Mouse (Mus musculus) cortical plate, adult 2 months (tissue): ENCODE results near the gene 1700067P10Rik. TPM values are rescaled to one million over a fixed set of nuclear protein-coding genes. Genes with fewer than 3 reads are reported as not detected.

Experiments used
- H3K27ac ChIP-seq: fragments of 200-500 bp; 2 replicates; pipeline ENCODE4 v1.5.1; 2012; ENCODE audit warnings: low read length, control low read depth, inconsistent platforms; ENCODE audit not compliant: insufficient read depth
- H3K4me1 ChIP-seq: fragments of 200-500 bp; 2 replicates; pipeline ENCODE4 v1.6.1; 2011; ENCODE audit warnings: low read length; ENCODE audit not compliant: control insufficient read depth, insufficient read depth
- H3K4me3 ChIP-seq: fragments of 200-500 bp; 2 replicates; pipeline ENCODE4 v1.5.1; 2011; ENCODE audit warnings: mild to moderate bottlenecking, low read length, control low read depth; ENCODE audit not compliant: insufficient read depth
- CTCF ChIP-seq: fragments of 200-500 bp; IDR thresholded peaks from 2 replicates; pipeline ENCODE4 v1.5.1; 2011; ENCODE audit warnings: mild to moderate bottlenecking, control low read depth, low read length; ENCODE audit not compliant: insufficient read depth; ENCODE audit errors: extremely low read depth
- POLR2A ChIP-seq: fragments of 200-500 bp; IDR thresholded peaks from 2 replicates; pipeline ENCODE4 v1.6.1; 2011; ENCODE audit warnings: mild to moderate bottlenecking, low read length, control low read depth; ENCODE audit not compliant: insufficient read depth; ENCODE audit errors: extremely low read depth
- polyA plus RNA-seq: library from polyadenylated mRNA; depleted of rRNA; stranded (reverse); fragments of >200 nt; gene quantifications from 2 replicates; pipeline ENCODE4 v1.2.3, GENCODE M21; 2012; rRNA removed

Gene 1700067P10Rik
- 0.19 and 0.28 TPM in 2 replicates for polyA plus RNA-seq

GRCm38 (mm10) chr17:48089019-48089418 is at the start of gene 1700067P10Rik:
Gene 1700067P10Rik, plus strand, starts transcription at chr17:48089319.
- Histone ChIP-seq H3K4me1 (no peaks in the 10 kb centered on the region), H3K27ac (no peak within 1 kb of the TSS), H3K4me3 (no peak within 1 kb of the TSS)
- no peak for TF ChIP-seq CTCF
- TF ChIP-seq POLR2A = no peak

GRCm38 (mm10) chr17:48041351-48042287 is 47.5 kb upstream of the 1700067P10Rik start:
- Histone ChIP-seq H3K4me1 (no peaks in the 10 kb centered on the region), H3K27ac (no peak overlapping the region), H3K4me3 (no peak overlapping the region)
- TF ChIP-seq CTCF (no peak), POLR2A (no peak)

- TF ChIP-seq CTCF (no peak), POLR2A (no peak)
- no peak overlapping the region for H3K4me3 ChIP-seq
- H3K27ac ChIP-seq = no peak overlapping the region
- no peaks in the 10 kb centered on the region for H3K4me1 ChIP-seq
These were observed 45.8 kb upstream of the 1700067P10Rik start for GRCm38 (mm10) chr17:48043154-48043880.

- Histone ChIP-seq H3K27ac (no peak overlapping the region), H3K4me1 (no peaks in the 10 kb centered on the region), H3K4me3 (no peak overlapping the region)
- TF ChIP-seq POLR2A = no peak
- peak; percentile 56 for TF ChIP-seq CTCF
These were observed 43.5 kb upstream of the 1700067P10Rik start for GRCm38 (mm10) chr17:48045631-48046030.

- TF ChIP-seq CTCF (no peak), POLR2A (no peak)
- no peaks in the 10 kb centered on the region for H3K4me1 ChIP-seq
- no peak overlapping the region for H3K27ac ChIP-seq
- no peak overlapping the region for H3K4me3 ChIP-seq
These were observed 37.3 kb upstream of the 1700067P10Rik start for GRCm38 (mm10) chr17:48051638-48052337.

GRCm38 (mm10) chr17:48052338-48053067 is 36.6 kb upstream of the 1700067P10Rik start:
- H3K4me3 ChIP-seq = no peak overlapping the region
- TF ChIP-seq POLR2A (no peak), CTCF (no peak)
- H3K27ac ChIP-seq = no peak overlapping the region
- H3K4me1 ChIP-seq = no peaks in the 10 kb centered on the region

- H3K4me3 ChIP-seq = no peak overlapping the region
- H3K4me1 ChIP-seq = peaks cover 1% of the 10 kb centered on the region; the same call in 1 of the 2 replicates
- H3K27ac ChIP-seq = no peak overlapping the region
- no peak for TF ChIP-seq CTCF
- TF ChIP-seq POLR2A = no peak
These were observed 35.5 kb upstream of the 1700067P10Rik start for GRCm38 (mm10) chr17:48053646-48054045.

GRCm38 (mm10) chr17:48055076-48055816 is 33.9 kb upstream of the 1700067P10Rik start:
- no peak overlapping the region for H3K27ac ChIP-seq
- no peak overlapping the region for H3K4me3 ChIP-seq
- H3K4me1 ChIP-seq = peaks cover 1% of the 10 kb centered on the region; the same call in 1 of the 2 replicates
- TF ChIP-seq CTCF = no peak
- no peak for TF ChIP-seq POLR2A
